Mouse (Mus musculus) stomach, postnatal 0 days (tissue): ENCODE data around the gene Sbds.

Source experiments
- CTCF ChIP-seq: IDR thresholded peaks from 2 replicates; pipeline ENCODE4 v1.5.1; 2016; ENCODE audit warnings: antibody characterized with exemption, low read depth, mild to moderate bottlenecking, moderate library complexity
- EP300 ChIP-seq: optimal IDR thresholded peaks from 2 replicates; pipeline ENCODE3; 2016; ENCODE audit warnings: antibody characterized with exemption

DNA sequence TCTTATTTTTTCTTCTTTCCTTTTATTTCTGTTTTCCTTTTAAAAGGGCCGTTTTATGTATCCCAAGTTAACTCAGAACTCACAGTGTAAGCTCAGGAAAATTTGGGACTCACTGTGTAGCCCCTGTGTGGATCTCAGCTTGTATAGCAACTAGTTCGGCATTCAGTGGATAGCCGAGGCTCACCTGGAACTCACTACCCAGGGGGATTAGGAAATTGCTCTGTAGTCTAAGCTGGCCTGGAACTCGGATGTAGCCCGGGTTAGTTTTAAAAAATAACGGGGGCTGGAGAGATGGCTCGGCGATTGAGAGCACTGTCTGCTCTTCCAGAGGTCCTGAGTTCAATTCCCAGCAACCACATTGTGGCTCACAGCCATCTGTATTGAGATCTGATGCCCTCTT lies 2.0 kb upstream of the Sbds start:
- TF ChIP-seq CTCF: no peak
- TF ChIP-seq EP300: no peak
